Mouse (Mus musculus) embryonic facial prominence, embryonic 11.5 days (tissue): Measurements from ENCODE around the gene B4galnt1. TPM values are rescaled to one million over a fixed set of nuclear protein-coding genes. Genes with fewer than 3 reads are reported as not detected.
A peak's percentile ranks its signal among the peaks of the same experiment; 100 is the strongest.

Source experiments
- ATAC-seq: fragments of 200-750 bp; cut with Nextera tagmentation; replicated peaks from 2 replicates; pipeline ENCODE4 v1.8.0; 2017; ENCODE audit warnings: low read depth; ENCODE audit not compliant: insufficient number of reproducible peaks, low FRiP score, low TSS enrichment
- DNase-seq: peaks from one replicate; pipeline ENCODE4 v3.0.0-alpha.2; 2015; ENCODE audit warnings: low spot score
- H3K27ac ChIP-seq: fragments of 300-500 bp; sonication (generic); replicated peaks from 2 replicates; pipeline ENCODE4 v1.5.1; 2014; ENCODE audit warnings: mild to moderate bottlenecking, low read depth, low read length, control low read depth
- H3K27me3 ChIP-seq: fragments of 300-500 bp; sonication (generic); 2 replicates; pipeline ENCODE4 v1.6.1; 2014; ENCODE audit warnings: mild to moderate bottlenecking, low read length, moderate library complexity, mixed read lengths; ENCODE audit not compliant: control insufficient read depth, insufficient read depth
- H3K36me3 ChIP-seq: fragments of 300-500 bp; sonication (generic); replicated peaks from 2 replicates; pipeline ENCODE4 v1.6.1; 2014; ENCODE audit warnings: low read depth, mild to moderate bottlenecking, low read length, moderate library complexity, mixed read lengths; ENCODE audit not compliant: control insufficient read depth, insufficient read depth
- H3K4me1 ChIP-seq: fragments of 300-500 bp; sonication (generic); 2 replicates; pipeline ENCODE4 v1.6.1; 2014; ENCODE audit warnings: low read length, mixed read lengths; ENCODE audit not compliant: control insufficient read depth, insufficient read depth
- H3K4me2 ChIP-seq: fragments of 300-500 bp; sonication (generic); 2 replicates; pipeline ENCODE4 v1.6.1; 2014; ENCODE audit warnings: low read depth, mild to moderate bottlenecking, control low read depth, low read length, moderate library complexity
- H3K4me3 ChIP-seq: fragments of 300-500 bp; sonication (generic); 2 replicates; pipeline ENCODE4 v1.5.1; 2014; ENCODE audit warnings: low read depth, low read length, control low read depth
- H3K9ac ChIP-seq: fragments of 300-500 bp; sonication (generic); replicated peaks from 2 replicates; pipeline ENCODE4 v1.6.1; 2014; ENCODE audit warnings: mild to moderate bottlenecking, control low read depth, low read length
- H3K9me3 ChIP-seq: fragments of 300-500 bp; sonication (generic); replicated peaks from 2 replicates; pipeline ENCODE4 v1.6.1; 2016; ENCODE audit warnings: mild to moderate bottlenecking, low read length, inconsistent platforms, mixed read lengths; ENCODE audit not compliant: control insufficient read depth
- WGBS: fragments of 180-500 bp; shearing (Covaris S2); extraction: QIAGEN DNeasy Blood & Tissue Kit; methylation state at CpG from one replicate; pipeline ENCODE4 v1.1.7; 2014; 5-methylcytosine and 5-hydroxymethylcytosine counted together
- polyA plus RNA-seq: library from polyadenylated mRNA; unstranded; fragments of >200 nt; fragmentation: Nextera tagmentation; extraction: Ambion mirVana; gene quantifications from 2 replicates; pipeline ENCODE4 v1.2.1, GENCODE M21; 2014

The B4galnt1 gene
- polyA plus RNA-seq, 1 experiment from 2014 or later: 4.9 TPM

- no peak overlapping the region; the same call in 1 of the 2 replicates for H3K27ac ChIP-seq
- H3K9me3 ChIP-seq: no peaks in the 10 kb centered on the region
- no peaks in the 10 kb centered on the region; the same call in none of the 2 replicates for H3K36me3 ChIP-seq
- ATAC-seq (no peak), DNase-seq (no peak)
- peaks cover 3% of the 10 kb centered on the region; the same call in 1 of the 2 replicates for H3K4me1 ChIP-seq
- no peaks in the 10 kb centered on the region for H3K27me3 ChIP-seq
- WGBS: 84% methylated on average over 11 of the region's 11 CpGs
- no peak overlapping the region for H3K9ac ChIP-seq
- no peak overlapping the region for H3K4me2 ChIP-seq
- no peak overlapping the region for H3K4me3 ChIP-seq
Measured at GRCm38 (mm10) chr10:127197505-127198110, 32.6 kb downstream of the B4galnt1 start.

- Histone ChIP-seq H3K4me3 (no peak overlapping the region), H3K4me1 (peaks cover 3% of the 10 kb centered on the region; the same call in 1 of the 2 replicates), H3K27ac (no peak overlapping the region), H3K9me3 (no peaks in the 10 kb centered on the region), H3K9ac (no peak overlapping the region), H3K4me2 (no peak overlapping the region), H3K36me3 (no peaks in the 10 kb centered on the region; the same call in none of the 2 replicates), H3K27me3 (no peaks in the 10 kb centered on the region)
- ATAC-seq (no peak), DNase-seq (no peak)
- WGBS: 64% methylated on average over 2 of the region's 2 CpGs
Measured at GRCm38 (mm10) chr10:127198492-127198891, 33.5 kb downstream of the B4galnt1 start.

- DNase-seq (no peak), ATAC-seq (no peak)
- Histone ChIP-seq H3K4me3 (no peak overlapping the region), H3K4me1 (peaks cover 3% of the 10 kb centered on the region; the same call in 1 of the 2 replicates), H3K4me2 (no peak overlapping the region), H3K27ac (0 out of 2 replicates have a peak overlapping the region, but pooled peaks have one; percentile 8), H3K36me3 (no peaks in the 10 kb centered on the region; the same call in none of the 2 replicates), H3K9me3 (no peaks in the 10 kb centered on the region), H3K27me3 (no peaks in the 10 kb centered on the region), H3K9ac (no peak overlapping the region)
- WGBS: 75% methylated on average over 5 of the region's 5 CpGs
Measured at GRCm38 (mm10) chr10:127199068-127199467, 34.0 kb downstream of the B4galnt1 start.

- no peaks in the 10 kb centered on the region for H3K9me3 ChIP-seq
- ATAC-seq: no peak
- H3K4me1 ChIP-seq: peaks cover 3% of the 10 kb centered on the region; the same call in 1 of the 2 replicates
- H3K27ac ChIP-seq: 0 out of 2 replicates have a peak overlapping the region, but pooled peaks have one; percentile 8
- H3K36me3 ChIP-seq: no peaks in the 10 kb centered on the region; the same call in none of the 2 replicates
- no peaks in the 10 kb centered on the region for H3K27me3 ChIP-seq
- 84% methylated on average over 11 of the region's 11 CpGs for WGBS
- no peak for DNase-seq
- H3K9ac ChIP-seq: no peak overlapping the region
- H3K4me3 ChIP-seq: no peak overlapping the region
- no peak overlapping the region for H3K4me2 ChIP-seq
Measured at GRCm38 (mm10) chr10:127199474-127199873, 34.4 kb downstream of the B4galnt1 start.

- no peak for DNase-seq
- Histone ChIP-seq H3K27me3 (no peaks in the 10 kb centered on the region), H3K4me2 (no peak overlapping the region), H3K9me3 (no peaks in the 10 kb centered on the region), H3K4me3 (no peak overlapping the region), H3K36me3 (peaks cover 1% of the 10 kb centered on the region), H3K4me1 (peaks cover 3% of the 10 kb centered on the region; the same call in 1 of the 2 replicates), H3K9ac (no peak overlapping the region), H3K27ac (no peak overlapping the region)
- WGBS: 86% methylated on average over 8 of the region's 8 CpGs
- no peak for ATAC-seq
Measured at GRCm38 (mm10) chr10:127200279-127200678, 35.3 kb downstream of the B4galnt1 start.

- Histone ChIP-seq H3K27me3 (no peaks in the 10 kb centered on the region), H3K4me2 (no peak overlapping the region), H3K9me3 (no peaks in the 10 kb centered on the region), H3K27ac (no peak overlapping the region), H3K4me3 (no peak overlapping the region), H3K4me1 (no peaks in the 10 kb centered on the region), H3K9ac (no peak overlapping the region), H3K36me3 (peaks cover 2% of the 10 kb centered on the region)
- DNase-seq (no peak), ATAC-seq (no peak)
- 82% methylated on average over 3 of the region's 3 CpGs for WGBS
Measured at GRCm38 (mm10) chr10:127203106-127203505, 38.1 kb downstream of the B4galnt1 start.

GRCm38 (mm10) chr10:127204589-127204988 lies 39.6 kb downstream of the B4galnt1 start:
- Histone ChIP-seq H3K36me3 (peaks cover 2% of the 10 kb centered on the region), H3K4me1 (no peaks in the 10 kb centered on the region)
- WGBS: 91% methylated on average over 5 of the region's 5 CpGs

GRCm38 (mm10) chr10:127205373-127205772 lies 40.3 kb downstream of the B4galnt1 start:
- no peak overlapping the region for H3K4me2 ChIP-seq
- H3K27me3 ChIP-seq: no peaks in the 10 kb centered on the region
- H3K27ac ChIP-seq: no peak overlapping the region
- H3K9ac ChIP-seq: no peak overlapping the region
- no peaks in the 10 kb centered on the region for H3K9me3 ChIP-seq
- ATAC-seq: no peak
- DNase-seq: no peak
- H3K4me3 ChIP-seq: no peak overlapping the region
- H3K4me1 ChIP-seq: no peaks in the 10 kb centered on the region
- H3K36me3 ChIP-seq: peaks cover 2% of the 10 kb centered on the region
- 89% methylated on average over 10 of the region's 10 CpGs for WGBS

More at GRCm38 (mm10) chr10:127204589-127204988, 39.6 kb downstream of the B4galnt1 start:
- no peaks in the 10 kb centered on the region for H3K9me3 ChIP-seq
- DNase-seq: no peak
- no peaks in the 10 kb centered on the region for H3K27me3 ChIP-seq
- H3K4me3 ChIP-seq: no peak overlapping the region
- H3K27ac ChIP-seq: no peak overlapping the region
- no peak overlapping the region for H3K9ac ChIP-seq
- H3K4me2 ChIP-seq: no peak overlapping the region
- no peak for ATAC-seq
